Mouse (Mus musculus) intestine, embryonic 14.5 days (tissue): ENCODE results near the gene Oxt. TPM values are rescaled to one million over a fixed set of nuclear protein-coding genes. Genes with fewer than 3 reads are reported as not detected.

Experiments used
- ATAC-seq: fragments of 200-750 bp; cut with Nextera tagmentation; replicated peaks from 2 replicates; pipeline ENCODE4 v1.8.0; 2017; ENCODE audit warnings: low read depth, moderate number of reproducible peaks, moderate TSS enrichment, moderate library complexity; ENCODE audit not compliant: low FRiP score, low TSS enrichment
- DNase-seq: peaks from one replicate; pipeline ENCODE4 v3.0.0-alpha.2; 2018; ENCODE audit warnings: low spot score
- H3K27ac ChIP-seq: fragments of 300-500 bp; sonication (generic); 2 replicates; pipeline ENCODE4 v1.5.1; 2014; ENCODE audit warnings: low read depth, mild to moderate bottlenecking, control low read depth
- H3K27me3 ChIP-seq: fragments of 300-500 bp; sonication (generic); replicated peaks from 2 replicates; pipeline ENCODE4 v1.6.1; 2014; ENCODE audit warnings: low read length, control low read depth; ENCODE audit not compliant: control insufficient read depth, insufficient read depth
- H3K36me3 ChIP-seq: fragments of 300-500 bp; sonication (generic); 2 replicates; pipeline ENCODE4 v1.6.1; 2014; ENCODE audit warnings: low read length, control low read depth; ENCODE audit not compliant: control insufficient read depth, insufficient read depth
- H3K4me1 ChIP-seq: fragments of 300-500 bp; sonication (generic); replicated peaks from 2 replicates; pipeline ENCODE4 v1.6.1; 2014; ENCODE audit warnings: low read length, control low read depth, mixed read lengths; ENCODE audit not compliant: control insufficient read depth, insufficient read depth
- H3K4me2 ChIP-seq: fragments of 300-500 bp; sonication (generic); 2 replicates; pipeline ENCODE4 v1.6.1; 2014; ENCODE audit warnings: low read length
- H3K4me3 ChIP-seq: fragments of 300-500 bp; sonication (generic); 2 replicates; pipeline ENCODE4 v1.5.1; 2014; ENCODE audit warnings: low read depth, low read length, control low read depth, mixed read lengths
- H3K9ac ChIP-seq: fragments of 300-500 bp; sonication (generic); 2 replicates; pipeline ENCODE4 v1.6.1; 2014; ENCODE audit warnings: mild to moderate bottlenecking, low read length
- H3K9me3 ChIP-seq: fragments of 300-500 bp; sonication (generic); 2 replicates; pipeline ENCODE4 v1.6.1; 2016; ENCODE audit warnings: low read length, control low read depth; ENCODE audit not compliant: control insufficient read depth
- WGBS: fragments of 180-500 bp; shearing (Covaris S2); extraction: QIAGEN DNeasy Blood & Tissue Kit; methylation state at CpG from one replicate; pipeline ENCODE4 v1.1.7; 2014; 5-methylcytosine and 5-hydroxymethylcytosine counted together
- polyA plus RNA-seq: library from polyadenylated mRNA; unstranded; fragments of >200 nt; fragmentation: Nextera tagmentation; extraction: Ambion mirVana; gene quantifications from 2 replicates; pipeline ENCODE4 v1.2.1, GENCODE M21; 2014

Oxt gene
- polyA plus RNA-seq, 1 experiment from 2014 or later: not detected

DNA sequence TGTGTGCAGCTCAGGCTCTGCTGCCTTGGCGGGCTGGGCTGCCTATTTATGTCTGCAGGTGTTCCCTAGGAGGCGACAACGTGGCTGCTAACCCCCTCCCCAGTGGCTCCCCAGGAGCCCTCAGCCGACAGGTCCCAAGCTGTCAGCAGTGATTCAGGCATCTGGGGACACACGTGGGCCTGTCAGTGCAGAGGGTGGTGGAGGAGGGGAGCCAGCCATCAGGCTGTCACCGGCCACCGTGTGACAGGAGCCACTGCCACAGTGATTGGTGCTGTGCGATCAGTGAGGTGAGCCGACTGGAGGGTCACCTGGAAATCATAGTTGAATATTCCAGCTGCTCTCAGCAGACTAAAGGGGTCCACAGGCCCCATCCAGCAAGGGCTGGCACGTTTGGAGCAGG is 6.6 kb downstream of the Oxt start, which contains the start of gene Avp:
Avp (minus strand) TSS at position 3 of the 400 bp plus-strand sequence.
- Histone ChIP-seq H3K4me3 (no peak within 1 kb of the TSS), H3K4me1 (0 out of 2 replicates have a peak, but pooled peaks cover 5% of the 10 kb centered on the region), H3K27ac (no peak within 1 kb of the TSS), H3K36me3 (no peaks in the 10 kb centered on the region), H3K9ac (no peak within 1 kb of the TSS), H3K27me3 (peaks cover 55% of the 10 kb centered on the region), H3K9me3 (no peaks in the 10 kb centered on the region), H3K4me2 (no peak within 1 kb of the TSS)
- DNase-seq: no peak
- WGBS: 43% methylated on average over 10 of the region's 10 CpGs
- ATAC-seq: no peak

DNA sequence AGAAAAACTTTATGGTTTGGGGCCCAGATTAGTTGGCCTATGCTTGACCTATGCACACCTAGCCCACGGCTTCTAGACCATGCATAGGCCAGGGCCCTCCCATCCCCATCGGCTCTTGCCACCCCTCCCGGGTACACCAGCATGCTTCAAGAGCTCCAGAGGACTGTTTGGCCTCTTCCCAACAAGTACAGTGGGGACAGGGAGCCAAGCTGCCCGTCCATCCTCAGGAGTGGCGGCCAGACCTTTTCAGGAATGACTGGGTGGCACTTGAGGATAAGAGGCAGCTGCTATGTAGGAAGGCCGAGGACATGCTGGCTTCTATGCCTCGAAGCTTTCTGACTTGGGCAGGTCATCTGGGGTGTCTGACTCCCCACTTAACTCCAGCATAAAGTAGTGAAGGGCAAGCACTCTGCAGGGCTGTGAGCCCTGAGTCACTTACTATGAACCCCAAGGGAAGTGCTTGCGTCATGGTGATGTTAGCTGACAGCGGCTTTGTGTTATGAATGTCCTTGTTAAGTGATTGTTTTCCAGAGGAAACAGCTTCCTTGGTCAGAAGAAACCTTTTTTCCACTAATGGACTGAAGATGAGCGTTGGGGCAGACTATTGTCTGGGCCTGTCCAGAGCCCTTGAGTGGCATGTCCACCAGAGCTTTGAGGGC is 8.1 kb downstream of the Oxt start:
- WGBS: 79% methylated on average over 10 of the region's 10 CpGs
- H3K27ac ChIP-seq: no peak overlapping the region
- no peak for ATAC-seq
- H3K4me2 ChIP-seq: no peak overlapping the region
- no peaks in the 10 kb centered on the region for H3K9me3 ChIP-seq
- peaks cover 40% of the 10 kb centered on the region for H3K27me3 ChIP-seq
- no peaks in the 10 kb centered on the region for H3K36me3 ChIP-seq
- no peak for DNase-seq
- H3K9ac ChIP-seq: no peak overlapping the region
- no peak overlapping the region for H3K4me3 ChIP-seq
- H3K4me1 ChIP-seq: 0 out of 2 replicates have a peak, but pooled peaks cover 5% of the 10 kb centered on the region

DNA sequence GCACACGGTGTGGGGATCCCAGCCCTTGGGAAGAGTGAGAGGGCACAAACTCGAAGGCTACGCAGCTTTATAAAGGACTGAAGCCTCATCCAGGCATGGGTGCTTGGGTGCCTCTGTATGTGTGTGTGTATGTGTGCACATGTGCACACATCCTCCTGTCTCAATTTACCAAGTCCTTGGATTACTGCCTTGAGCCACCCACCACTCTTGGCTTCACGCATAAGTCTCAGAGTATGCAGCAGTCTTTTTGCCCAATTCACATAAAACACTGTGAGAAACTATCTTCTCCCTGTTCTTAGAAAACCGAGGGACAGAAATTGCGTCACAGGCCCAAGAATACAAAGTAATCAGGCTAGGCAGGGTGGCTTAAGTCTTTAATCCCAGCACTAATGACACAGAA is 10.0 kb downstream of the Oxt start:
- Histone ChIP-seq H3K4me2 (no peak overlapping the region), H3K27ac (no peak overlapping the region)

DNA sequence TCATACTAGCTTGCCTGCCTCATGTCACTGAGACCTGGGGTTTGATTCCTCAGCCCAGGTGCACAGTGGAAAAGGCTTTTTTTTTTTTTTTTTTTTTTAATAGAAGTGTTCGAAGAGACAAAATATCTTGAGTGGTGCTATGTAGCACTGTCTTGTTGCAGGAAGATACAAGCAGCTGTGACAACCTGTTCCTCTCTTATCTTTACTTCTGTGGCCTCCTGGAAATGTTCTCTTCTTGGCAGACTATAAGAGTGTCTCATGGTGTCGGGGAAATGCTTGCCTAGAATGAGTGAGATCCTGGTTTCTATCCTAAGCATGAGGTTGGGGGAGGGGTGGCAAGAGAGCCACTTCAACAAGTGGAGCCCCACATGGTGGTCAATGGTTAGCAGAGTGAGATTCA is 12.4 kb downstream of the Oxt start:
- Histone ChIP-seq H3K27me3 (no peaks in the 10 kb centered on the region), H3K9me3 (no peaks in the 10 kb centered on the region), H3K4me3 (no peak overlapping the region), H3K4me1 (no peaks in the 10 kb centered on the region), H3K9ac (no peak overlapping the region), H3K36me3 (peaks cover 21% of the 10 kb centered on the region), H3K4me2 (no peak overlapping the region), H3K27ac (no peak overlapping the region)
- ATAC-seq (no peak), DNase-seq (no peak)
- 75% methylated on average over 2 of the region's 2 CpGs for WGBS

More for the DNA sequence above, 10.0 kb downstream of the Oxt start:
- H3K9me3 ChIP-seq: no peaks in the 10 kb centered on the region
- peaks cover 20% of the 10 kb centered on the region for H3K27me3 ChIP-seq
- WGBS: 79% methylated on average over 6 of the region's 6 CpGs
- H3K4me1 ChIP-seq: no peaks in the 10 kb centered on the region
- no peak overlapping the region for H3K4me3 ChIP-seq
- DNase-seq (no peak), ATAC-seq (no peak)
- H3K36me3 ChIP-seq: peaks cover 12% of the 10 kb centered on the region
- no peak overlapping the region for H3K9ac ChIP-seq

- Histone ChIP-seq H3K27me3 (no peaks in the 10 kb centered on the region), H3K9me3 (no peaks in the 10 kb centered on the region), H3K36me3 (peaks cover 24% of the 10 kb centered on the region), H3K4me3 (no peak overlapping the region), H3K4me2 (no peak overlapping the region), H3K9ac (no peak overlapping the region), H3K4me1 (no peaks in the 10 kb centered on the region), H3K27ac (no peak overlapping the region)
- DNase-seq (no peak), ATAC-seq (no peak)
- WGBS: 65% methylated on average over 4 of the region's 4 CpGs
Observed at GRCm38 (mm10) chr2:130589157-130589556, 13.2 kb downstream of the Oxt start.

DNA sequence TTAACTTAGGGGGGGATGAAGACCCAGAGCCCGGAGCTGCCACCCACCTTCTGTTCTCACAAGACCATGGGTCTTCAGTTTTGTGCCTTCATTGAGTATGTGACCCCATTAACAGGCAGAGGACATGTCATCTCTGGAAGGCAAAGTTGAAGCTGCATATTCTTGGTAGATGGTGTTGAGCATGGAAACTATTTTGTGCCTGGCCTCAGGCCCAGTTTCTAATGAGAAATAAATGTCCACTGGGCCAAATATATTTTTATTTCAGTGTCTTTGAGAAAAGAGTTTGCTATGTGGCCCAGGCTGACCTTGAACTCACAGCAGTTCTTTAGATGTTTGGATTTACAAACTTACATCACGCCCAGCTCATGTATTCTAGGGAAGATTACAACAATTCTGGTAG is 13.8 kb downstream of the Oxt start:
- H3K27ac ChIP-seq: no peak overlapping the region
- H3K27me3 ChIP-seq: no peaks in the 10 kb centered on the region
- H3K4me3 ChIP-seq: no peak overlapping the region
- H3K9me3 ChIP-seq: no peaks in the 10 kb centered on the region
- H3K36me3 ChIP-seq: peaks cover 24% of the 10 kb centered on the region
- no peaks in the 10 kb centered on the region for H3K4me1 ChIP-seq
- H3K4me2 ChIP-seq: no peak overlapping the region
- H3K9ac ChIP-seq: no peak overlapping the region
- WGBS: 91% methylated on average over 2 of the region's 2 CpGs
- no peak for ATAC-seq
- DNase-seq: no peak

DNA sequence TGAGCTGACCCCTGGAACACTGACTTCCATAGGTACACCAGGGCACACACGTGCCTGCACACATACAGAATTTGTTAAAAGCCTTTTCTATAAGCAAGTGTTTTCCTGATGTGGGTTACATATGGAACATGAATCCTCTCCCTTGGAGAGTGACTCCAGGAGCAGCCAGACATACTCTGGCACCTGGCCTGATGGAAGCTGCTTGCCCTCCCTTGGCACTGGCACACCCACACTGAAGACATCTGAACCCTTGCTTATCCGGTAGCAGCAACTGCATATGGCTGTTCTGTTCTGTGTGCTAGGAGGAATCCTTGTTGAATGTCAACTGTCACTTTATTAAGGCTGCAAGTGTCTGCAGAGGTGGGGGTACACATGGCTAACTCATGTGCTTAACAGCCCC is 15.0 kb downstream of the Oxt start:
- Histone ChIP-seq H3K4me3 (no peak overlapping the region), H3K9ac (no peak overlapping the region), H3K4me2 (no peak overlapping the region), H3K27me3 (no peaks in the 10 kb centered on the region), H3K4me1 (no peaks in the 10 kb centered on the region), H3K27ac (no peak overlapping the region), H3K36me3 (peaks cover 32% of the 10 kb centered on the region), H3K9me3 (no peaks in the 10 kb centered on the region)
- ATAC-seq (no peak), DNase-seq (no peak)
- 92% methylated on average over 2 of the region's 2 CpGs for WGBS

DNA sequence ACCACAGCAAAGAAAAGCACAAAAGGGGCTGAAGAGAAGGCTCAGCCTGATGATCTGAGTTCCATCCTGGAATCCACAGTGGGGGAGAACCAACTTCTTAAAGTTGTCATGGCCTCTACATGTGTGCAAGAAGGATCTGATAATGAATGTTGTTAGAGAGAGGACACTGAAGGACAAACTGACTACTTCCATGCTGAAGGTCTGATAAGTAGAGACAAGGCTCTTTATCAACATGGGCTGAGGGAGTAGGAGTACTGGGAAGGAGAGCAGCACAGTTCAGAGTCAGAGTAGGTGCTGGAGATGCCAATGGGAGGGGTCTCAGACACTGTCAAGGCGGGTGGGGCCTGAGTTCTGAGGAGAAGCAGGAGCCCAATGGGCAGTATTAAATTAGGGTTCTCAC is 19.6 kb downstream of the Oxt start:
- Histone ChIP-seq H3K27me3 (no peaks in the 10 kb centered on the region), H3K9ac (no peak overlapping the region), H3K36me3 (peaks cover 58% of the 10 kb centered on the region), H3K9me3 (no peaks in the 10 kb centered on the region), H3K4me1 (no peaks in the 10 kb centered on the region), H3K27ac (no peak overlapping the region), H3K4me2 (no peak overlapping the region), H3K4me3 (no peak overlapping the region)
- WGBS: 83% methylated on average over 1 of the region's 1 CpGs
- DNase-seq: no peak
- no peak for ATAC-seq

DNA sequence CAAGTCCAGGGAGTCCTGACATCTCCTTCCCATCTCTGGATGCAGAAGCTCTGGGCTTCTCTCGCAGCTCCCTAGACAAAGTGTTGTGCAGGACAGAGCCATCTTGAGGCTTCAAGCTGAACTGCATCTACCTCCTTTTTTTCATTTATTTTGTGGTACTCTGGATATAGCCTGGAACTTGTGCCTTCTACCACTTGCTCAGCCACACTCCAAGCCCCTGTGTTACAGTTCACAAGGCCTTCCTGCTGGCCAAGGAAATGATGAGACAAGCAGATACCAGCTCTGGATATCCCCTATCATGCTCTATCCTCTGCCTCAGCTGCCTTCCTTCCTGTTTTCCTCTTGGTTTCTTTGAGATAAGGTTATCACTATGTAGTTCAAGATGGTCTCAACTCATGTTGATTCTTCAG is 21.6 kb downstream of the Oxt start:
- Histone ChIP-seq H3K36me3 (peaks cover 60% of the 10 kb centered on the region), H3K9me3 (no peaks in the 10 kb centered on the region), H3K27me3 (no peaks in the 10 kb centered on the region), H3K4me1 (no peaks in the 10 kb centered on the region), H3K4me2 (no peak overlapping the region), H3K4me3 (no peak overlapping the region), H3K9ac (no peak overlapping the region), H3K27ac (no peak overlapping the region)
- ATAC-seq: no peak
- DNase-seq: no peak
- WGBS: 4% methylated on average over 1 of the region's 1 CpGs
